Mouse (Mus musculus) embryonic facial prominence, embryonic 13.5 days (tissue): ENCODE measurements at regions not wholly inside any gene's neighbourhood (a gene's known extent, or its start where the extent isn't known, plus 50 kb on each side); places are given as distances from the start of the nearest gene placed in this dataset.

Source experiments
- ATAC-seq: fragments of 200-750 bp; cut with Nextera tagmentation; 2 replicates; pipeline ENCODE4 v1.8.0; 2017; ENCODE audit warnings: low read depth; ENCODE audit not compliant: insufficient number of reproducible peaks, insufficient read depth, low FRiP score, low TSS enrichment
- H3K27ac ChIP-seq: fragments of 300-500 bp; sonication (generic); 2 replicates; pipeline ENCODE4 v1.5.1; 2015; ENCODE audit warnings: moderate library complexity, mild to moderate bottlenecking, inconsistent platforms
- H3K27me3 ChIP-seq: fragments of 300-500 bp; sonication (generic); 2 replicates; pipeline ENCODE4 v1.6.1; 2015; ENCODE audit warnings: mild to moderate bottlenecking, inconsistent platforms
- H3K36me3 ChIP-seq: fragments of 300-500 bp; sonication (generic); 2 replicates; pipeline ENCODE4 v1.6.1; 2015; ENCODE audit warnings: mild to moderate bottlenecking, inconsistent platforms
- H3K4me1 ChIP-seq: fragments of 300-500 bp; sonication (generic); 2 replicates; pipeline ENCODE4 v1.6.1; 2015; ENCODE audit warnings: inconsistent platforms
- H3K4me2 ChIP-seq: fragments of 300-500 bp; sonication (generic); 2 replicates; pipeline ENCODE4 v1.6.1; 2015; ENCODE audit warnings: moderate library complexity, mild to moderate bottlenecking, inconsistent platforms
- H3K4me3 ChIP-seq: fragments of 300-500 bp; sonication (generic); 2 replicates; pipeline ENCODE4 v1.5.1; 2015; ENCODE audit warnings: mild to moderate bottlenecking, inconsistent platforms
- H3K9ac ChIP-seq: fragments of 300-500 bp; sonication (generic); 2 replicates; pipeline ENCODE4 v1.6.1; 2015; ENCODE audit warnings: mild to moderate bottlenecking, inconsistent platforms
- H3K9me3 ChIP-seq: fragments of 300-500 bp; sonication (generic); 2 replicates; pipeline ENCODE4 v1.6.1; 2016; ENCODE audit warnings: inconsistent platforms
- WGBS: fragments of 180-500 bp; shearing (Covaris S2); methylation state at CpG from one replicate; pipeline ENCODE4 v1.1.7; 2015; ENCODE audit warnings: mixed read lengths; 5-methylcytosine and 5-hydroxymethylcytosine counted together

- Histone ChIP-seq H3K4me1 (peaks cover 9% of the 10 kb centered on the region), H3K36me3 (no peaks in the 10 kb centered on the region), H3K9me3 (no peaks in the 10 kb centered on the region), H3K4me2 (no peak overlapping the region), H3K27me3 (no peaks in the 10 kb centered on the region), H3K4me3 (no peak overlapping the region), H3K9ac (no peak overlapping the region), H3K27ac (no peak overlapping the region)
- WGBS, result 49% methylated on average over 4 of the region's 4 CpGs
- ATAC-seq, result no peak
These were observed 235.1 kb downstream of the Pik3r1 start for GRCm38 (mm10) chr13:101532913-101533312.

GRCm38 (mm10) chr13:101527691-101528090 is 240.3 kb downstream of the Pik3r1 start:
- WGBS, result 61% methylated on average over 5 of the region's 5 CpGs
- H3K36me3 ChIP-seq, result no peaks in the 10 kb centered on the region
- H3K27ac ChIP-seq, result no peak overlapping the region
- H3K4me1 ChIP-seq, result 0 out of 2 replicates have a peak, but pooled peaks cover 2% of the 10 kb centered on the region
- H3K4me3 ChIP-seq, result no peak overlapping the region
- H3K9me3 ChIP-seq, result no peaks in the 10 kb centered on the region
- no peak overlapping the region for H3K9ac ChIP-seq
- ATAC-seq, result no peak
- no peak overlapping the region for H3K4me2 ChIP-seq
- no peaks in the 10 kb centered on the region for H3K27me3 ChIP-seq

- Histone ChIP-seq H3K4me3 (no peak overlapping the region), H3K27ac (no peak overlapping the region), H3K4me2 (no peak overlapping the region), H3K27me3 (no peaks in the 10 kb centered on the region), H3K4me1 (no peaks in the 10 kb centered on the region), H3K36me3 (no peaks in the 10 kb centered on the region), H3K9ac (no peak overlapping the region), H3K9me3 (no peaks in the 10 kb centered on the region)
- WGBS, result 83% methylated on average over 3 of the region's 3 CpGs
- no peak for ATAC-seq
These were observed 243.2 kb downstream of the Pik3r1 start for GRCm38 (mm10) chr13:101524781-101525180.

- Histone ChIP-seq H3K9me3 (no peaks in the 10 kb centered on the region), H3K4me3 (no peak overlapping the region), H3K4me2 (no peak overlapping the region), H3K27ac (no peak overlapping the region), H3K36me3 (no peaks in the 10 kb centered on the region), H3K27me3 (no peaks in the 10 kb centered on the region), H3K4me1 (no peaks in the 10 kb centered on the region), H3K9ac (no peak overlapping the region)
- 89% methylated on average over 3 of the region's 3 CpGs for WGBS
- no peak for ATAC-seq
These were observed 243.8 kb downstream of the Pik3r1 start for GRCm38 (mm10) chr13:101524223-101524622.

- no peaks in the 10 kb centered on the region for H3K9me3 ChIP-seq
- H3K4me1 ChIP-seq, result no peaks in the 10 kb centered on the region
- H3K4me2 ChIP-seq, result no peak overlapping the region
- H3K27me3 ChIP-seq, result no peaks in the 10 kb centered on the region
- 82% methylated on average over 3 of the region's 3 CpGs for WGBS
- H3K9ac ChIP-seq, result no peak overlapping the region
- H3K27ac ChIP-seq, result no peak overlapping the region
- ATAC-seq, result no peak
- no peak overlapping the region for H3K4me3 ChIP-seq
- no peaks in the 10 kb centered on the region for H3K36me3 ChIP-seq
These were observed 244.5 kb downstream of the Pik3r1 start for GRCm38 (mm10) chr13:101523492-101523891.

GRCm38 (mm10) chr13:101522597-101522996 is 245.4 kb downstream of the Pik3r1 start:
- Histone ChIP-seq H3K36me3 (no peaks in the 10 kb centered on the region), H3K4me1 (no peaks in the 10 kb centered on the region)
- ATAC-seq, result no peak

GRCm38 (mm10) chr13:101513354-101513753 is 254.7 kb downstream of the Pik3r1 start:
- peaks cover 4% of the 10 kb centered on the region; the same call in 1 of the 2 replicates for H3K9me3 ChIP-seq
- ATAC-seq, result no peak

More at GRCm38 (mm10) chr13:101522597-101522996, 245.4 kb downstream of the Pik3r1 start:
- H3K27me3 ChIP-seq, result no peaks in the 10 kb centered on the region
- WGBS, result 89% methylated on average over 2 of the region's 2 CpGs
- no peak overlapping the region for H3K27ac ChIP-seq
- no peaks in the 10 kb centered on the region for H3K9me3 ChIP-seq
- H3K9ac ChIP-seq, result no peak overlapping the region
- H3K4me3 ChIP-seq, result no peak overlapping the region
- H3K4me2 ChIP-seq, result no peak overlapping the region

GRCm38 (mm10) chr13:101509946-101510345 is 258.1 kb downstream of the Pik3r1 start:
- Histone ChIP-seq H3K27ac (no peak overlapping the region), H3K9ac (no peak overlapping the region), H3K9me3 (no peaks in the 10 kb centered on the region), H3K27me3 (no peaks in the 10 kb centered on the region), H3K36me3 (no peaks in the 10 kb centered on the region), H3K4me3 (no peak overlapping the region), H3K4me1 (no peaks in the 10 kb centered on the region; the same call in 1 of the 2 replicates), H3K4me2 (no peak overlapping the region)
- ATAC-seq, result no peak
- 28% methylated on average over 1 of the region's 1 CpGs for WGBS

More at GRCm38 (mm10) chr13:101513354-101513753, 254.7 kb downstream of the Pik3r1 start:
- H3K27ac ChIP-seq, result no peak overlapping the region
- H3K36me3 ChIP-seq, result no peaks in the 10 kb centered on the region
- H3K4me1 ChIP-seq, result no peaks in the 10 kb centered on the region; the same call in 1 of the 2 replicates
- H3K27me3 ChIP-seq, result no peaks in the 10 kb centered on the region
- no peak overlapping the region for H3K4me2 ChIP-seq
- WGBS, result 73% methylated on average over 3 of the region's 3 CpGs
- H3K4me3 ChIP-seq, result no peak overlapping the region
- no peak overlapping the region for H3K9ac ChIP-seq

- Histone ChIP-seq H3K4me1 (no peaks in the 10 kb centered on the region; the same call in 1 of the 2 replicates), H3K9me3 (no peaks in the 10 kb centered on the region), H3K36me3 (no peaks in the 10 kb centered on the region), H3K27me3 (no peaks in the 10 kb centered on the region), H3K4me3 (no peak overlapping the region), H3K4me2 (no peak overlapping the region), H3K27ac (no peak overlapping the region), H3K9ac (no peak overlapping the region)
- no peak for ATAC-seq
These were observed 259.7 kb downstream of the Pik3r1 start for GRCm38 (mm10) chr13:101508331-101508730.

GRCm38 (mm10) chr13:101506696-101507095 is 261.3 kb downstream of the Pik3r1 start:
- no peak overlapping the region for H3K4me3 ChIP-seq
- no peaks in the 10 kb centered on the region for H3K9me3 ChIP-seq
- no peak for ATAC-seq
- no peaks in the 10 kb centered on the region for H3K27me3 ChIP-seq
- H3K27ac ChIP-seq, result no peak overlapping the region
- H3K4me1 ChIP-seq, result no peaks in the 10 kb centered on the region; the same call in 1 of the 2 replicates
- no peak overlapping the region for H3K4me2 ChIP-seq
- no peaks in the 10 kb centered on the region for H3K36me3 ChIP-seq
- no peak overlapping the region for H3K9ac ChIP-seq

GRCm38 (mm10) chr13:101505054-101505453 is 263.0 kb downstream of the Pik3r1 start:
- Histone ChIP-seq H3K27ac (no peak overlapping the region), H3K36me3 (no peaks in the 10 kb centered on the region), H3K4me1 (no peaks in the 10 kb centered on the region; the same call in 1 of the 2 replicates), H3K4me2 (no peak overlapping the region), H3K9ac (no peak overlapping the region), H3K4me3 (no peak overlapping the region), H3K27me3 (no peaks in the 10 kb centered on the region), H3K9me3 (no peaks in the 10 kb centered on the region)
- WGBS, result 76% methylated on average over 1 of the region's 1 CpGs
- ATAC-seq, result no peak

GRCm38 (mm10) chr13:101504241-101504640 is 263.8 kb downstream of the Pik3r1 start:
- H3K36me3 ChIP-seq, result no peaks in the 10 kb centered on the region
- H3K4me1 ChIP-seq, result no peaks in the 10 kb centered on the region
- H3K4me3 ChIP-seq, result no peak overlapping the region
- ATAC-seq, result no peak
- H3K9ac ChIP-seq, result no peak overlapping the region
- H3K4me2 ChIP-seq, result no peak overlapping the region
- 50% methylated on average over 5 of the region's 5 CpGs for WGBS
- H3K27me3 ChIP-seq, result no peaks in the 10 kb centered on the region
- no peak overlapping the region for H3K27ac ChIP-seq
- no peaks in the 10 kb centered on the region for H3K9me3 ChIP-seq
